In the genomic region with DNA sequence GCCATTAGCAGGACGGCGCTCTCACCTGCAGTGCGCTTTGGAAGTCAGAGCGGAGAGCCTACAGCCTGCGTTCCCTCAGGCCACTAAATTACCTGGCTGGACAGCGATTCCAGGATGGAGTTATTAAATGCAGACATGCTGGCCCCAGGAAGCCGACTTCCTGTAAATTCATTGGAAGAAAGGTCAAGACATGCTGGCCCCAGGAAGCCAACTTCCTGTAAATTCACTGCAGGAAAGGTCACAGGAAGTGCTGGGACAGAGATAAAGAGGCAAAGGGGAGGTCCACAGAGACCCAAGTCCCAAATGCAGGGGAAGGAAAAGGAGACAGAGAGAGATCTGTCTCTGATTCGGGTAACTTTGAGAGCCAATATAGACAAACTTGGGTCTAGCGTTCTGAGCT, we compare ENCODE assay signal across 15 mouse cellular contexts.
DNase-seq lines count a peak whose midpoint lies in the region; ATAC-seq lines count a peak whose summit lies in the region.
"Had no signal": no experiment of that assay in that cellular context is flagged by ENCODE, and none has a peak within 500 bp of the region (broad histone marks: within the 10 kb centered on the region; RNA-seq: fewer than 3 reads in every experiment).

No protein-coding gene starts in this region.

- H3K9me3 ChIP-seq in kidney, embryonic 14.5 days (ENCODE audit: control insufficient read depth, low read length) = no peaks in the 10 kb centered on the region
- H3K9me3 ChIP-seq in heart, embryonic 10.5 days = no peaks in the 10 kb centered on the region
- H3K9me3 ChIP-seq in forebrain, embryonic 14.5 days (replicated peaks; ENCODE audit: control insufficient read depth, low read length) = no peaks in the 10 kb centered on the region
- no peaks in the 10 kb centered on the region for H3K9me3 ChIP-seq in forebrain, embryonic 13.5 days (replicated peaks)
- H3K9me3 ChIP-seq: embryonic facial prominence, embryonic 13.5 days; heart, embryonic 13.5 days; hindbrain, embryonic 15.5 days had no signal

- peak; percentile 47 for DNase-seq in kidney, adult 18-20 months
- no peak for DNase-seq in heart, embryonic 10.5 days (ENCODE audit: low spot score)
- DNase-seq in kidney, postnatal 36 days = peak; percentile 60 to 77
- peak; percentile 32 to 53 for DNase-seq in lung, postnatal 4 days
- no peak for DNase-seq in ovary, postnatal 14 days (ENCODE audit: low spot score)
- no peak for DNase-seq in forebrain, embryonic 14.5 days (ENCODE audit: low spot score)
- DNase-seq: cerebellum, adult 8-10 months; left cerebral cortex, postnatal 4 days; right cerebral cortex, postnatal 25 days had no signal

- no peak overlapping the region for H3K4me2 ChIP-seq in kidney, embryonic 14.5 days (replicated peaks; ENCODE audit: low read depth, low read length)
- H3K4me2 ChIP-seq in forebrain, embryonic 14.5 days (ENCODE audit: low read length) = no peak overlapping the region
- H3K4me2 ChIP-seq in forebrain, embryonic 13.5 days = no peak overlapping the region
- H3K4me2 ChIP-seq: embryonic facial prominence, embryonic 13.5 days; heart, embryonic 13.5 days; hindbrain, embryonic 15.5 days had no signal

- H3K4me3 ChIP-seq in kidney, embryonic 14.5 days (ENCODE audit: low read length) = no peak overlapping the region
- H3K4me3 ChIP-seq in heart, embryonic 10.5 days = no peak overlapping the region
- no peak overlapping the region for H3K4me3 ChIP-seq in forebrain, embryonic 14.5 days (ENCODE audit: low read depth, low read length)
- no peak overlapping the region for H3K4me3 ChIP-seq in forebrain, embryonic 13.5 days
- H3K4me3 ChIP-seq: embryonic facial prominence, embryonic 13.5 days; heart, embryonic 13.5 days; hindbrain, embryonic 15.5 days had no signal

- no peaks in the 10 kb centered on the region for H3K36me3 ChIP-seq in kidney, embryonic 14.5 days (ENCODE audit: control insufficient read depth, insufficient read depth, low read length)
- H3K36me3 ChIP-seq in heart, embryonic 10.5 days = no peaks in the 10 kb centered on the region
- H3K36me3 ChIP-seq in forebrain, embryonic 14.5 days (ENCODE audit: control insufficient read depth, insufficient read depth, low read length) = no peaks in the 10 kb centered on the region
- no peaks in the 10 kb centered on the region for H3K36me3 ChIP-seq in forebrain, embryonic 13.5 days (ENCODE audit: poor library complexity, severe bottlenecking)
- H3K36me3 ChIP-seq: embryonic facial prominence, embryonic 13.5 days; heart, embryonic 13.5 days; hindbrain, embryonic 15.5 days had no signal

- no peaks in the 10 kb centered on the region for H3K27me3 ChIP-seq in kidney, embryonic 14.5 days (ENCODE audit: control insufficient read depth, insufficient read depth, low read length)
- peaks cover 15% of the 10 kb centered on the region; the same call in 1 of the 2 replicates for H3K27me3 ChIP-seq in heart, embryonic 10.5 days (ENCODE audit: insufficient read depth, poor library complexity, severe bottlenecking)
- H3K27me3 ChIP-seq in forebrain, embryonic 14.5 days (replicated peaks; ENCODE audit: control insufficient read depth, insufficient read depth, low read length) = no peaks in the 10 kb centered on the region
- no peaks in the 10 kb centered on the region for H3K27me3 ChIP-seq in forebrain, embryonic 13.5 days
- H3K27me3 ChIP-seq: hindbrain, embryonic 15.5 days had no signal

- H3K27ac ChIP-seq in kidney, embryonic 14.5 days (ENCODE audit: low read depth, low read length) = no peak overlapping the region
- H3K27ac ChIP-seq in heart, embryonic 10.5 days = peak overlapping the region; percentile 32; the same call in 1 of the 2 replicates
- no peak overlapping the region for H3K27ac ChIP-seq in forebrain, embryonic 14.5 days (ENCODE audit: low read depth, low read length)
- H3K27ac ChIP-seq in forebrain, embryonic 13.5 days = no peak overlapping the region
- H3K27ac ChIP-seq: embryonic facial prominence, embryonic 13.5 days; heart, embryonic 13.5 days; hindbrain, embryonic 15.5 days had no signal

- no peak for ATAC-seq in kidney, embryonic 14.5 days (ENCODE audit: low FRiP score, low TSS enrichment)
- ATAC-seq in forebrain, embryonic 14.5 days = no peak
- no peak for ATAC-seq in forebrain, embryonic 13.5 days
- ATAC-seq: CD4-positive, CD25-positive, alpha-beta regulatory T cell, adult 4 months had no signal

- H3K4me1 ChIP-seq in kidney, embryonic 14.5 days (ENCODE audit: control insufficient read depth, insufficient read depth, low read length) = 0 out of 2 replicates have a peak, but pooled peaks cover 3% of the 10 kb centered on the region
- peaks cover 20% of the 10 kb centered on the region for H3K4me1 ChIP-seq in heart, embryonic 10.5 days
- no peaks in the 10 kb centered on the region for H3K4me1 ChIP-seq in forebrain, embryonic 14.5 days (ENCODE audit: control insufficient read depth, insufficient read depth, low read length)
- H3K4me1 ChIP-seq in forebrain, embryonic 13.5 days = no peaks in the 10 kb centered on the region

- 42% methylated on average over 9 of the region's 9 CpGs for WGBS in kidney, embryonic 14.5 days
- WGBS in heart, embryonic 10.5 days = 65% methylated on average over 9 of the region's 9 CpGs
- WGBS in forebrain, embryonic 14.5 days = 89% methylated on average over 9 of the region's 9 CpGs
- 86% methylated on average over 9 of the region's 9 CpGs for WGBS in forebrain, embryonic 13.5 days

- H3K9ac ChIP-seq in kidney, embryonic 14.5 days (ENCODE audit: low read depth, low read length) = no peak overlapping the region
- H3K9ac ChIP-seq in forebrain, embryonic 14.5 days (ENCODE audit: low read length) = no peak overlapping the region
- H3K9ac ChIP-seq in forebrain, embryonic 13.5 days = no peak overlapping the region
- H3K9ac ChIP-seq: embryonic facial prominence, embryonic 13.5 days; heart, embryonic 13.5 days; hindbrain, embryonic 15.5 days had no signal

Comparison
In these comparisons a context has a peak if more than half of its experiments do, and no peak if none do; other contexts are left out.
1. DNase-seq: peak in kidney, adult 18-20 months (single experiment), kidney, postnatal 36 days (2 of 2) and lung, postnatal 4 days (2 of 2); none in heart, embryonic 10.5 days (single experiment), ovary, postnatal 14 days (single experiment) and forebrain, embryonic 14.5 days (single experiment).